Mouse (Mus musculus): ENCODE results near the gene Gsx2. TPM values are rescaled to one million over a fixed set of nuclear protein-coding genes. Genes with fewer than 3 reads are reported as not detected.

The Gsx2 gene
- polyA plus RNA-seq, 1 experiment, result 0.15 TPM

DNA sequence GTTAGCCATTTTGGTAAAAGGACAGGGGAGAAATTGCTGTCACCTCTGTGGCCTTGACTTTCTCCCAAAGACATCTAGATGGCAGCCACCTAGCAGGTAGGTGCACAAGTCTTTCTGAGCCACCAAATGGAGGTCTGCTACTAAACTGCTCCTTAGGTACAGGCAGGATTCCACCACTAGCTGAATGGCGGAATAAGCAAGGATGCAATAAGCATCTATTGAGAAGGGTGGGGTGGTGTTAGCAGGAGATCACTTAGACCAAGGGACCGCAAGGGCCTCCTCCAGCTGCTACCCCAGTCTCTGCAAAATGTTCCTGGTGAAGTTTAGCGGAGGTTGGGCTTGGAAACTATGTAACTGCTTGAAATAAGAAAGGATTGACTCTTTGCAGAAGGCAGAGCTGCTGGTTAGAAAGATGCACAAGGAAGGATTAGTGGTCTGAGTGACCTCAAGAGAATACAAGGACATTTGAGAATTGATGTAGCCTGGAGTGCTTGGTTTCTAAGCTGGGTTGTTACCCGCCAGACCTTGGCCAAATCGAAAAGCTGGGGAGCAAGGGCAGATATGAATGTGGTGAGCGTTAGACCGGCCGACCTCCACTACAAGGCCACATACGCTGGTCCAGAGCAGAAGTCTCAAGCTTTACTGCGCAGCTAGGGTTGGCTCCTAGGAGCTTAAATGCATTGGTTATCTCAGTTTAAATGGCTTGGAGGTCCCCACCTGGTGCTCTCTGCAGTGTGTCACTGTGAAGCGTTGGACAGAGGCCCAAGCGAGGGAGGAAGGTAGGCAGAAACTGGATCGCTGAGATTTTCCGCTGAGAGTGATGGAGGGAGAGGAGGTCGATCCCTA, 641 bp upstream of the Gsx2 start:
- H3K4me3 ChIP-seq (ENCODE audit: insufficient read depth, low read length), result no peak overlapping the region
- no peak overlapping the region for H3K27ac ChIP-seq (ENCODE audit: insufficient read depth, low read length)
- no peaks in the 10 kb centered on the region for H3K4me1 ChIP-seq (ENCODE audit: control insufficient read depth, insufficient read depth, low read length)
- TF ChIP-seq CTCF (IDR thresholded peaks at IDR 0.05; ENCODE audit: extremely low read depth, insufficient read depth, low read length) (no peak), POLR2A (IDR thresholded peaks at IDR 0.05; ENCODE audit: extremely low read depth, insufficient read depth, low read length) (no peak)

DNA sequence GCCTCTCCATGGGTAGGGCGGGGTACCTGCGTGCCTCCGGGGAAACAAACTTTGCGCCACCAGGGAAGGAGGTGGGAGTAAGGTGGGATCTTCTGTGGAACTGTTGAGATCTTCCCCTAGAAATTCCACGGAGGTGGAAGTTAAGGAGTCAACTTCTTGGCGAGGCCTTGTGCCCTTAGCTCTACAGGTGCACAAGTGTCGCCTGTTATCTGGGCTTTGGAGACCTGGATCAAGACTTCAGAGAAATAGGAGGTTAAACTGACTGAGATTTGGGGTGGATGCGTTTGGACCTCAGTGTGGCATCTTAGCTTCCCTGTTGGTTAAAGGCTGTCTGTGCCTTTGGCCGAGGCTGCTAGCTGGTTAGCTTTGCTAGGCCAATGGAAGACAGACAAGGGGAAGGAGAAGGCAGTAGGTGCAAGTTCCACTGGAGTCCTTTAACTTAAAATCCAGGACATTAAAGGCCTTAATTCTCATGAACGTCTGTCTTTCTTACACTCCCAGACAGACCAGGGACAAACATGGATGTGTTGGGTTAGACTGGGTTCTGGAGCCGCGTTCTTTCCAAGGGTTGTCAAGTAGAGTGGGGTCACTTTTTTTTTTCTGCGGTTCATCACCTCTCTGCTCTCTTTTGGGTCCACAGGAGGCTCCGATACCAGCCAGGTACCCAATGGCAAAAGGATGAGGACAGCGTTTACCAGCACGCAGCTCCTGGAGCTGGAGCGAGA, 1.1 kb downstream of the Gsx2 start:
- H3K4me3 ChIP-seq (ENCODE audit: insufficient read depth, low read length), result no peak overlapping the region; the same call in 1 of the 2 replicates

DNA sequence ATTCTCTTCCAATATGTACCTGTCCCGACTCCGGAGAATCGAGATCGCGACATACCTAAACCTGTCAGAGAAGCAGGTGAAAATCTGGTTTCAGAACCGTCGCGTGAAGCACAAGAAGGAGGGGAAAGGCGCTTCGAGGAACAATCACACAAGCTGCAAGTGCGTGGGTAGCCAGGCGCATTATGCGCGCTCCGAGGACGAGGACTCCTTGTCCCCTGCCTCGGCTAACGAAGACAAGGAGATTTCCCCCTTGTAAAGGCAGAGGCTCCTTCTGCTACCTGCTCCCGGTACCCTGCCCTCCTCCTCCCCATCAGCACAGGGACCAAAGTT, 1.6 kb downstream of the Gsx2 start:
- TF ChIP-seq CTCF (IDR thresholded peaks at IDR 0.05; ENCODE audit: extremely low read depth, insufficient read depth, low read length), result no peak
- TF ChIP-seq POLR2A (IDR thresholded peaks at IDR 0.05; ENCODE audit: extremely low read depth, insufficient read depth, low read length), result no peak
- H3K4me3 ChIP-seq (ENCODE audit: insufficient read depth, low read length), result no peak overlapping the region
- H3K27ac ChIP-seq (ENCODE audit: insufficient read depth, low read length), result no peak overlapping the region
- H3K4me1 ChIP-seq (ENCODE audit: control insufficient read depth, insufficient read depth, low read length), result no peaks in the 10 kb centered on the region

More for the DNA sequence above, 1.1 kb downstream of the Gsx2 start:
- H3K27ac ChIP-seq (ENCODE audit: insufficient read depth, low read length), result no peak overlapping the region
- no peaks in the 10 kb centered on the region for H3K4me1 ChIP-seq (ENCODE audit: control insufficient read depth, insufficient read depth, low read length)
- TF ChIP-seq CTCF (IDR thresholded peaks at IDR 0.05; ENCODE audit: extremely low read depth, insufficient read depth, low read length), result no peak
- TF ChIP-seq POLR2A (IDR thresholded peaks at IDR 0.05; ENCODE audit: extremely low read depth, insufficient read depth, low read length), result no peak

DNA sequence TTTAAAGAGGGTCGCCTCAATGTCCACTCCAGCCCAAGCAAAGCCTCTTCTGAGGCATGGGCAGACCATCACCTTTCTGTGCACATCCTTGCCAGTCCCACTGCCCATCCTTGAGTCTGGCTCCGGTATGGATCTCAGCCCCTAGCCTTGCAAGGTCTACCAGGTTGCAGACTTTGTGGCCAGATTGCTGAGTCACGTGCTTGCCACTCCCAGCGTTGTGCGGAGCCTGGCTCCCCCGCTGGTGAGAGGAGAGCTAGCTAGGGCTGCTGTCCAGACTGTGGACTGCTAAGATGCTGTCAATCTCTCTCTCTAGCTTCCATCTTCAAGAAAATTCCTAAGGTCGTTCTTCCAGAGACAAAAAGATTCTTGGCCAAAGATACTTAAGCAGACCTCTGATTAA, 4.2 kb downstream of the Gsx2 start:
- Histone ChIP-seq H3K4me3 (ENCODE audit: insufficient read depth, low read length) (no peak overlapping the region), H3K4me1 (ENCODE audit: control insufficient read depth, insufficient read depth, low read length) (no peaks in the 10 kb centered on the region), H3K27ac (ENCODE audit: insufficient read depth, low read length) (no peak overlapping the region)
- TF ChIP-seq POLR2A (IDR thresholded peaks at IDR 0.05; ENCODE audit: extremely low read depth, insufficient read depth, low read length) (no peak), CTCF (IDR thresholded peaks at IDR 0.05; ENCODE audit: extremely low read depth, insufficient read depth, low read length) (no peak)

DNA sequence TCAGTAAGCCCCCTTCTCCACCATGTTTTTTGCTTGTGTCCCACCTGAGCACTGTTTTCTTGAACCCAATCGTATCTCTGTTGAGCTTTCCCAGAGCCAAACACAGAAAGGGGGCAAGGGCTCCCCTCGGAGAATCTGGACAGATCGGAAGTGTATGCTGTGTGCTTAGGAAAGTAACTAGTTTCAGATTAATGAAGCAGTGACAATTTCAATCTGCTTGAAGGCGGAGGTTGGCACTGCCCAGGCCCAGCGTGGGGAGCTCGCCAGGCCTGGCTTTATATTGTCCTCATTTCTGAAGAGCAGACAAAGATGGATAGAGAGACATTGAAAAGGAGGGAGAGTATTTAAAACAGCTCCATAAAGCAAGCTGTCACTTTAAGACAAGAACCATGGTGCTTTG, 7.0 kb downstream of the Gsx2 start:
- Histone ChIP-seq H3K27ac (ENCODE audit: insufficient read depth, low read length) (no peak overlapping the region), H3K4me1 (ENCODE audit: control insufficient read depth, insufficient read depth, low read length) (no peaks in the 10 kb centered on the region), H3K4me3 (ENCODE audit: insufficient read depth, low read length) (no peak overlapping the region)
- TF ChIP-seq POLR2A (IDR thresholded peaks at IDR 0.05; ENCODE audit: extremely low read depth, insufficient read depth, low read length) (no peak), CTCF (IDR thresholded peaks at IDR 0.05; ENCODE audit: extremely low read depth, insufficient read depth, low read length) (no peak)

DNA sequence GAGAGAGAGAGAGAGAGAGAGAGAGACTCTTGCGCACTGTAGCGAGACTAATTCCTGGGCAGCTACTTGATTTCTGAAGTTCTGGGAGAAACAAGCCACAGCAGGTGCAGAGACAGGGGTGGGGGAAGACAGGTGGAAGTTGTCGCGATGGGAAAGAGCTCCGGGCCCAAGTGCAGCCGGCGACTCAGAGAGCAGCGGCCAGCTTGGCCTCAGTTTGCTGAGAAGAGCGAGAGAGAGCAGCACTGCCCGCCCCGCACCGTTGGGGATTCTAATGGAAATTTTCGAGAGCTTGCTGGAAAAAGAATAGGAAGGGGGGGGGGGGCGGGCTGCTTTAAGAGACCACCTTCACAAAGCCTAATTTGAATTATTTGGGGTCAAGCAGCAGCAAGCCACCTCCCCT, 7.7 kb downstream of the Gsx2 start:
- Histone ChIP-seq H3K4me3 (ENCODE audit: insufficient read depth, low read length) (no peak overlapping the region), H3K27ac (ENCODE audit: insufficient read depth, low read length) (no peak overlapping the region), H3K4me1 (ENCODE audit: control insufficient read depth, insufficient read depth, low read length) (no peaks in the 10 kb centered on the region)
- TF ChIP-seq CTCF (IDR thresholded peaks at IDR 0.05; ENCODE audit: extremely low read depth, insufficient read depth, low read length) (no peak), POLR2A (IDR thresholded peaks at IDR 0.05; ENCODE audit: extremely low read depth, insufficient read depth, low read length) (no peak)

DNA sequence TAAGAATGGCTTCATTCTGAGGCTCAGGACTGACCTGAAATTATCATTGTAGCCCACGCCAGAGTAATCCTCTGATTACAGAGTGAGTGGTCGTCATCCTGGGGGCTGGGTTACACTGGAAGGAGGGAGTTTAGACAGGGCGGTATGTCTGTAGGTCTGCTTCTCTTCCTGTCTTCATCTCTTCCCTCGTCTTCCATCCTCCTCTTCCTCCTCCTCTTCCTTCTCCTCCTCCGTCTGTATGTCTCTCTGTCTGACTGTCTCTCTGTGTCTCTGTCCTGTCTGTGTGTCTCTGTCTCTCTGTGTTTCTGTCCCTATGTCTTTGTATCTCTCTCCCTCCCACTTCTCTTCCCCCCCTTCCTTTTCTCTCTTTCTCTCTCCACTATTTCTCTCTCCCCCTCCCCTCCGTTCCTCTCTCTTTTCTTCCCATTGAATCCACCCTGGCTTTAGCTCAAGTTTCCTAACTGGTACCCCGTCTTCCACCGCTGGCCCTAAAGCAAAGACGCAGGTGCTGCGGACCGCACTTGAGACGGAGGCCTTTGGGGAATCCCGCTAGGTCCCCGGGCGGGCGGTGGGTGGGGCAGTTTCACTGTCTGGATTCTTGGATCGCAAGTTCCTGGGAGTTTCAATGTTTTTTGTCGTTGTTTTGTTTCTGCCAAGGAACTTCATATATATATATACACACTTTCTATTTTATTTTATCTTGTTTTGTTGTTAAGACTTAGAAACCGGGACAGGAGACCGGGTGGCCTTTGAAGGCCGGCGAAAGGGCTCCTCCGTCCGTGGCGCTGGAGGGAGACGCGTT, 8.4 kb downstream of the Gsx2 start:
- Histone ChIP-seq H3K4me3 (ENCODE audit: insufficient read depth, low read length) (no peak overlapping the region), H3K27ac (ENCODE audit: insufficient read depth, low read length) (no peak overlapping the region), H3K4me1 (ENCODE audit: control insufficient read depth, insufficient read depth, low read length) (no peaks in the 10 kb centered on the region)
- TF ChIP-seq CTCF (IDR thresholded peaks at IDR 0.05; ENCODE audit: extremely low read depth, insufficient read depth, low read length) (no peak), POLR2A (IDR thresholded peaks at IDR 0.05; ENCODE audit: extremely low read depth, insufficient read depth, low read length) (no peak)

DNA sequence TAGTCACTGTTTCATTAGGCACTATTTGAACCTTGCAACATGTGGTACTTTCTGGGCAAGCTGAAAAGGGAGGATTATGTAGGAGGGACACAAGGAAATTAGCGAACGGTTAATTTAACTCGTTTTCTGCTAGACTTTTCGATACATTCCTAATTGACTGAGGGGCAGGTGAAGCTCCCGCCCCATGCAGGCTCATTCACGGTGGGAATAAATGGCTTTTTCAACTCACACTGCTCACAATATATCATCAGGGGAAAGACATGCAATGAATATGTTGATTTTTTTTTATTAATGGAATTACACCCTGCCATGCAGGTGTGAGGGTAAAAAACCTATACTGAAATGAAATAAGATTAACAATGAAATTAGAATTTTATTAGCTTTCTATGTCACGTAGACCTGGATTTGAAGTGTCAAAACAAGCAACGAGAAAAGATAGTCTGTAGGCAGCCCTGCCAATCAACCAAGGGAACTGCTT, 9.0 kb downstream of the Gsx2 start:
- no peak overlapping the region for H3K4me3 ChIP-seq (ENCODE audit: insufficient read depth, low read length)
- H3K27ac ChIP-seq (ENCODE audit: insufficient read depth, low read length), result no peak overlapping the region
- H3K4me1 ChIP-seq (ENCODE audit: control insufficient read depth, insufficient read depth, low read length), result no peaks in the 10 kb centered on the region
- TF ChIP-seq POLR2A (IDR thresholded peaks at IDR 0.05; ENCODE audit: extremely low read depth, insufficient read depth, low read length) (no peak), CTCF (IDR thresholded peaks at IDR 0.05; ENCODE audit: extremely low read depth, insufficient read depth, low read length) (no peak)

DNA sequence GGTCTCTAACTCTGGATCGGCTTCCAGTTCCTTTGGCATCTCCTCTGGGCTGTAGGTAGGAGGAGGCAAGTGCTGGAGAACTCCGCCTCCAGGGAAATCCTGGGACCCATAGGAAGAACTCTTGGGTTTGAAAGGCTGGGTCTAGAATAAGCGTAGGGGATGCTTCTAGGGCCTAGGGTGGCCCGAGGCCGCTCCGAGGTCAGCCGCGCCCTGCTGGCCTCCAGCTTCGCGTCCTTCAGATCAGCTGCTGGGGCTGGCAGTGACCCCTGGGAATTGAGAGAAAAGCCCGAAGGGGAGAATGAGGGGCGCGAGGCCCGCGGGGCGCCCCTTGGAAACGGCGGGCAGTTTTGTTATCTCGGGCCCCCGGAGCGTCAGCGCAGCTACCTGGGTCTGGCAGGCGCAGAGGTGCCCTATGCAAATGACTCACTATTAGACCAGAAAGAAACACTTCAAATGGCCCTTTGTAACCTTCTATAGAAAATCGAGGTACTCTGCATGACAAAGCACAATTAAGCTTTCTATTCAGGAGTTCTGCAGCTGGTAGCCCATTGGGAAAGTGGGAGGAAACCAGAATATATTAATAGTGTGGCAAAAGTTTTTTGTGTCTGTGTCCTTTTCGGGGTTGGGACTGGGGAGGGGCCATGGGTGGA, 9.6 kb downstream of the Gsx2 start:
- Histone ChIP-seq H3K27ac (ENCODE audit: insufficient read depth, low read length) (no peak overlapping the region), H3K4me1 (ENCODE audit: control insufficient read depth, insufficient read depth, low read length) (no peaks in the 10 kb centered on the region), H3K4me3 (ENCODE audit: insufficient read depth, low read length) (no peak overlapping the region)
- TF ChIP-seq CTCF (IDR thresholded peaks at IDR 0.05; ENCODE audit: extremely low read depth, insufficient read depth, low read length), result no peak
- TF ChIP-seq POLR2A (IDR thresholded peaks at IDR 0.05; ENCODE audit: extremely low read depth, insufficient read depth, low read length), result no peak
